Mouse (Mus musculus) thymus, adult 2 months (tissue): Measurements from ENCODE around the gene Cntn2.

Experiments
- CTCF ChIP-seq: fragments of 200-500 bp; IDR thresholded peaks from 2 replicates; pipeline ENCODE4 v1.5.1; 2012; ENCODE audit warnings: mild to moderate bottlenecking, control low read depth, low read length, moderate library complexity, borderline replicate concordance; ENCODE audit not compliant: control insufficient read depth, poor library complexity, insufficient read depth; ENCODE audit errors: extremely low read depth
- POLR2A ChIP-seq: fragments of 200-500 bp; IDR thresholded peaks from 2 replicates; pipeline ENCODE4 v1.6.1; 2012; ENCODE audit warnings: mild to moderate bottlenecking, low read length, control low read depth, moderate library complexity; ENCODE audit not compliant: control insufficient read depth, poor library complexity, insufficient read depth; ENCODE audit errors: extremely low read depth

- TF ChIP-seq POLR2A (no peak), CTCF (no peak)
Measured at GRCm38 (mm10) chr1:132592145-132592544, 49.1 kb upstream of the Cntn2 start.
